Mouse (Mus musculus) gastrocnemius, adult 18-20 months (tissue): ENCODE measurements around the gene Tmem63b. TPM values are rescaled to one million over a fixed set of nuclear protein-coding genes. Genes with fewer than 3 reads are reported as not detected.
"Not testable (repeated sequence)": the region's sequence is repeated elsewhere in the genome, so short reads cannot be mapped to it uniquely, and the experiment has no call there.

Experiments
- DNase-seq: peaks from one replicate; pipeline ENCODE4 v3.0.0; 2021; ENCODE audit warnings: low spot score
- total RNA-seq, 2 experiments: library from RNA; stranded (reverse); gene quantifications; 2 replicates each; pipeline ENCODE4 v1.2.3; 2021

Gene Tmem63b
- total RNA-seq, 2 experiments from 2014 or later: 65.0 to 70.8 TPM

- peak; percentile 83 for DNase-seq
Measured at GRCm38 (mm10) chr17:45626577-45627134, 60.0 kb downstream of the Tmem63b start.

GRCm38 (mm10) chr17:45623425-45623824 lies 63.3 kb downstream of the Tmem63b start:
- not testable (repeated sequence) for DNase-seq

GRCm38 (mm10) chr17:45619386-45620256 lies 67.1 kb downstream of the Tmem63b start:
- no peak for DNase-seq

GRCm38 (mm10) chr17:45618941-45619385 lies 67.7 kb downstream of the Tmem63b start:
- DNase-seq: peak; percentile 60

- DNase-seq: no peak
Measured at GRCm38 (mm10) chr17:45617655-45618054, 69.0 kb downstream of the Tmem63b start.

- no peak for DNase-seq
Measured at GRCm38 (mm10) chr17:45616679-45617078, 70.0 kb downstream of the Tmem63b start.

- DNase-seq: no peak
Measured at GRCm38 (mm10) chr17:45616046-45616650, 70.6 kb downstream of the Tmem63b start.

- no peak for DNase-seq
Measured at GRCm38 (mm10) chr17:45612921-45613320, 73.8 kb downstream of the Tmem63b start.

- DNase-seq: no peak
Measured at GRCm38 (mm10) chr17:45612008-45612407, 74.7 kb downstream of the Tmem63b start.

Other genes with a start within 250 kb of the Tmem63b start
- gene Spats1, start 211.5 kb downstream of the Tmem63b start, total RNA-seq: not detected
- 10 to 100 TPM; 12.8 to 14.1 TPM for gene Aars2, start 180.1 kb downstream of the Tmem63b start, total RNA-seq
- gene Tcte1, start 163.5 kb downstream of the Tmem63b start, total RNA-seq: not detected
- gene Tmem151b, start 137.2 kb downstream of the Tmem63b start, total RNA-seq: not detected
- under 1 TPM; 0.30 to 0.47 TPM for gene Nfkbie, start 131.2 kb downstream of the Tmem63b start, total RNA-seq
- gene Slc35b2, start 123.0 kb downstream of the Tmem63b start, total RNA-seq: 10 to 100 TPM; 16.2 to 17.7 TPM
- 1,000 to 10,000 TPM; 1,074 to 1,224 TPM for gene Hsp90ab1, start 113.6 kb downstream of the Tmem63b start, total RNA-seq
- gene Slc29a1, start 87.3 kb downstream of the Tmem63b start, total RNA-seq: 10 to 100 TPM; 31.9 to 32.4 TPM
- not detected for gene Mymx, start 84.8 kb downstream of the Tmem63b start, total RNA-seq
- under 1 TPM; 0.21 to 0.66 TPM for gene Capn11, start 27.6 kb downstream of the Tmem63b start, total RNA-seq
- gene Mrpl14, start 583 bp downstream of the Tmem63b start, total RNA-seq: 100 to 1,000 TPM; 119 to 165 TPM
- gene 1600014C23Rik, start 46.9 kb upstream of the Tmem63b start, total RNA-seq: not detected